Mouse (Mus musculus) natural killer cell, adult 2 months (primary cell): ENCODE measurements around the gene Tubb4b.

Experiments
- DNase-seq, 2 experiments: peaks; one replicate each; pipeline ENCODE4 v3.0.0; 2022; ENCODE audit warnings: low spot score in 2 of 2

The Tubb4b gene

GRCm38 (mm10) chr2:25246183-25247072 is 21.9 kb upstream of the Tubb4b start, which contains the start of gene AL732309.1:
Gene AL732309.1 (minus strand): TSS chr2:25246863.
- no peak for DNase-seq

- DNase-seq: no peak
These were observed 19.6 kb upstream of the Tubb4b start for GRCm38 (mm10) chr2:25244144-25244543.

GRCm38 (mm10) chr2:25243342-25243741 is 18.8 kb upstream of the Tubb4b start:
- DNase-seq: no peak

- DNase-seq: no peak
These were observed 17.6 kb upstream of the Tubb4b start, which contains the start of the genes Rnf208 and Cysrt1 for GRCm38 (mm10) chr2:25242101-25242506. Gene Rnf208 (plus strand): TSS chr2:25242255. Gene Cysrt1 (minus strand): TSS chr2:25242452.

GRCm38 (mm10) chr2:25241438-25241775 is 16.9 kb upstream of the Tubb4b start:
- DNase-seq: no peak

GRCm38 (mm10) chr2:25240723-25241437 is 16.4 kb upstream of the Tubb4b start:
- DNase-seq: peak in 1 of 2 experiments; percentile 18

GRCm38 (mm10) chr2:25240310-25240709 is 15.8 kb upstream of the Tubb4b start:
- DNase-seq: no peak

- no peak for DNase-seq
These were observed 15.3 kb upstream of the Tubb4b start for GRCm38 (mm10) chr2:25239766-25240165.

GRCm38 (mm10) chr2:25238106-25238505 is 13.6 kb upstream of the Tubb4b start:
- no peak for DNase-seq

- no peak for DNase-seq
These were observed 13.0 kb upstream of the Tubb4b start for GRCm38 (mm10) chr2:25237522-25237921.

GRCm38 (mm10) chr2:25236614-25237013 is 12.1 kb upstream of the Tubb4b start, which contains the start of gene Rnf224:
Gene Rnf224 (minus strand): TSS chr2:25236787.
- DNase-seq: no peak

- no peak for DNase-seq
These were observed 10.2 kb upstream of the Tubb4b start for GRCm38 (mm10) chr2:25234551-25235220.

GRCm38 (mm10) chr2:25234050-25234449 is 9.5 kb upstream of the Tubb4b start, which contains the start of gene Slc34a3:
Gene Slc34a3 (minus strand): TSS chr2:25234364.
- DNase-seq: no peak

- no peak for DNase-seq
These were observed 8.9 kb upstream of the Tubb4b start for GRCm38 (mm10) chr2:25233421-25233820.

GRCm38 (mm10) chr2:25231038-25231437 is 6.5 kb upstream of the Tubb4b start:
- no peak for DNase-seq

GRCm38 (mm10) chr2:25230581-25230980 is 6.1 kb upstream of the Tubb4b start:
- DNase-seq: no peak

- no peak for DNase-seq
These were observed 5.1 kb upstream of the Tubb4b start for GRCm38 (mm10) chr2:25229582-25229981.

GRCm38 (mm10) chr2:25228995-25229530 is 4.6 kb upstream of the Tubb4b start:
- no peak for DNase-seq

- DNase-seq: peak; percentile 91
These were observed 4.0 kb upstream of the Tubb4b start for GRCm38 (mm10) chr2:25228431-25228889.

GRCm38 (mm10) chr2:25227406-25227805 is 2.9 kb upstream of the Tubb4b start:
- DNase-seq: no peak

GRCm38 (mm10) chr2:25226864-25227263 is 2.4 kb upstream of the Tubb4b start:
- no peak for DNase-seq
